Mouse (Mus musculus): ENCODE data around the gene Birc2. TPM values are rescaled to one million over a fixed set of nuclear protein-coding genes. Genes with fewer than 3 reads are reported as not detected.

Gene Birc2
- total RNA-seq, 2 experiments from 2014 or later, result 35.1 to 37.5 TPM

GRCm38 (mm10) chr9:7793561-7793960, 43.3 kb downstream of the Birc2 start:
- no peak for DNase-seq (ENCODE audit: low spot score in 2 of 2)
- intact Hi-C loops (cut with DNase I), result no loop called here

- no peak for DNase-seq (ENCODE audit: low spot score in 2 of 2)
- intact Hi-C loops (cut with DNase I), result no loop called here
Measured at GRCm38 (mm10) chr9:7790580-7791084, 46.2 kb downstream of the Birc2 start.

- no peak for DNase-seq (ENCODE audit: low spot score in 2 of 2)
- intact Hi-C loops (cut with DNase I), result no loop called here
Measured at GRCm38 (mm10) chr9:7789764-7790575, 46.9 kb downstream of the Birc2 start.

- no peak for DNase-seq (ENCODE audit: low spot score in 2 of 2)
- intact Hi-C loops (cut with DNase I), result no loop called here
Measured at GRCm38 (mm10) chr9:7788411-7788810, 48.5 kb downstream of the Birc2 start.

- intact Hi-C loops (cut with DNase I), result no loop called here
- no peak for DNase-seq (ENCODE audit: low spot score in 2 of 2)
Measured at GRCm38 (mm10) chr9:7786086-7786485, 50.8 kb downstream of the Birc2 start.

GRCm38 (mm10) chr9:7785396-7785795, 51.5 kb downstream of the Birc2 start:
- intact Hi-C loops (cut with DNase I), result no loop called here

GRCm38 (mm10) chr9:7784615-7785012, 52.2 kb downstream of the Birc2 start:
- intact Hi-C loops (cut with DNase I), result no loop called here
- no peak for DNase-seq (ENCODE audit: low spot score in 2 of 2)

More at GRCm38 (mm10) chr9:7785396-7785795, 51.5 kb downstream of the Birc2 start:
- DNase-seq (ENCODE audit: low spot score in 2 of 2), result no peak

GRCm38 (mm10) chr9:7783823-7784614, 52.8 kb downstream of the Birc2 start:
- intact Hi-C loops (cut with DNase I), result no loop called here
- no peak for DNase-seq (ENCODE audit: low spot score in 2 of 2)

GRCm38 (mm10) chr9:7780250-7781150, 56.4 kb downstream of the Birc2 start:
- intact Hi-C loops (cut with DNase I), result no loop called here
- DNase-seq (ENCODE audit: low spot score in 2 of 2), result no peak

- intact Hi-C loops (cut with DNase I), result no loop called here
- DNase-seq (ENCODE audit: low spot score in 2 of 2), result no peak
Measured at GRCm38 (mm10) chr9:7779786-7780185, 57.1 kb downstream of the Birc2 start.

- DNase-seq (ENCODE audit: low spot score in 2 of 2), result no peak
- intact Hi-C loops (cut with DNase I), result no loop called here
Measured at GRCm38 (mm10) chr9:7778771-7779170, 58.1 kb downstream of the Birc2 start.

- intact Hi-C loops (cut with DNase I), result no loop called here
Measured at GRCm38 (mm10) chr9:7777652-7778051, 59.2 kb downstream of the Birc2 start.

GRCm38 (mm10) chr9:7776940-7777339, 59.9 kb downstream of the Birc2 start:
- no peak for DNase-seq (ENCODE audit: low spot score in 2 of 2)
- intact Hi-C loops (cut with DNase I), result no loop called here

More at GRCm38 (mm10) chr9:7777652-7778051, 59.2 kb downstream of the Birc2 start:
- no peak for DNase-seq (ENCODE audit: low spot score in 2 of 2)

- intact Hi-C loops (cut with DNase I), result no loop called here
- no peak for DNase-seq (ENCODE audit: low spot score in 2 of 2)
Measured at GRCm38 (mm10) chr9:7775986-7776385, 60.9 kb downstream of the Birc2 start.

GRCm38 (mm10) chr9:7775011-7775410, 61.9 kb downstream of the Birc2 start:
- no peak for DNase-seq (ENCODE audit: low spot score in 2 of 2)
- intact Hi-C loops (cut with DNase I), result no loop called here

- intact Hi-C loops (cut with DNase I), result no loop called here
- no peak for DNase-seq (ENCODE audit: low spot score in 2 of 2)
Measured at GRCm38 (mm10) chr9:7774538-7774937, 62.3 kb downstream of the Birc2 start.

GRCm38 (mm10) chr9:7773686-7774085, 63.2 kb downstream of the Birc2 start:
- intact Hi-C loops (cut with DNase I), result no loop called here
- DNase-seq (ENCODE audit: low spot score in 2 of 2), result no peak

- DNase-seq (ENCODE audit: low spot score in 2 of 2), result no peak
- intact Hi-C loops (cut with DNase I), result no loop called here
Measured at GRCm38 (mm10) chr9:7772773-7773454, 64.0 kb downstream of the Birc2 start.

GRCm38 (mm10) chr9:7772361-7772760, 64.5 kb downstream of the Birc2 start:
- intact Hi-C loops (cut with DNase I), result no loop called here
- no peak for DNase-seq (ENCODE audit: low spot score in 2 of 2)

Measured in left cerebral cortex, postnatal 25 days (tissue).